Mouse (Mus musculus): ENCODE results near the gene Ythdc1. TPM values are rescaled to one million over a fixed set of nuclear protein-coding genes. Genes with fewer than 3 reads are reported as not detected.
"Not testable (repeated sequence)": the region's sequence is repeated elsewhere in the genome, so short reads cannot be mapped to it uniquely, and the experiment has no call there.

The Ythdc1 gene
- polyA plus RNA-seq, 1 experiment from 2014 or later, result 40.2 TPM

- ATAC-seq (ENCODE audit: low FRiP score); H3K4me2 ChIP-seq (replicated peaks); H3K4me3 ChIP-seq (replicated peaks; ENCODE audit: low read length); DNase-seq (ENCODE audit: low spot score); H3K27me3 ChIP-seq (ENCODE audit: control insufficient read depth, insufficient read depth, low read length); H3K27ac ChIP-seq; H3K4me1 ChIP-seq (replicated peaks; ENCODE audit: control insufficient read depth, insufficient read depth, low read length); H3K9me3 ChIP-seq (ENCODE audit: control insufficient read depth, low read length); H3K9ac ChIP-seq; H3K36me3 ChIP-seq (replicated peaks; ENCODE audit: control insufficient read depth, insufficient read depth): not testable (repeated sequence)
- 67% methylated on average over 13 of the region's 13 CpGs for WGBS
Measured at GRCm38 (mm10) chr5:86856505-86856904, 52.5 kb downstream of the Ythdc1 start.

GRCm38 (mm10) chr5:86857682-86858081, 53.7 kb downstream of the Ythdc1 start:
- no peaks in the 10 kb centered on the region for H3K36me3 ChIP-seq (replicated peaks; ENCODE audit: control insufficient read depth, insufficient read depth)
- WGBS, result 12% methylated on average over 1 of the region's 1 CpGs
- no peak for ATAC-seq (ENCODE audit: low FRiP score)
- H3K9ac ChIP-seq, result no peak overlapping the region
- no peaks in the 10 kb centered on the region for H3K27me3 ChIP-seq (ENCODE audit: control insufficient read depth, insufficient read depth, low read length)
- H3K4me1 ChIP-seq (replicated peaks; ENCODE audit: control insufficient read depth, insufficient read depth, low read length), result no peaks in the 10 kb centered on the region
- no peak overlapping the region for H3K4me2 ChIP-seq (replicated peaks)
- no peaks in the 10 kb centered on the region for H3K9me3 ChIP-seq (ENCODE audit: control insufficient read depth, low read length)
- DNase-seq (ENCODE audit: low spot score), result no peak
- H3K4me3 ChIP-seq (replicated peaks; ENCODE audit: low read length), result no peak overlapping the region
- H3K27ac ChIP-seq, result no peak overlapping the region

GRCm38 (mm10) chr5:86858336-86858735, 54.3 kb downstream of the Ythdc1 start:
- ATAC-seq (ENCODE audit: low FRiP score), result no peak
- H3K4me2 ChIP-seq (replicated peaks), result no peak overlapping the region
- DNase-seq (ENCODE audit: low spot score), result no peak
- no peak overlapping the region for H3K27ac ChIP-seq
- no peak overlapping the region for H3K4me3 ChIP-seq (replicated peaks; ENCODE audit: low read length)
- no peak overlapping the region for H3K9ac ChIP-seq
- no peaks in the 10 kb centered on the region for H3K27me3 ChIP-seq (ENCODE audit: control insufficient read depth, insufficient read depth, low read length)
- no peaks in the 10 kb centered on the region for H3K9me3 ChIP-seq (ENCODE audit: control insufficient read depth, low read length)
- WGBS, result 50% methylated on average over 3 of the region's 3 CpGs
- no peaks in the 10 kb centered on the region for H3K4me1 ChIP-seq (replicated peaks; ENCODE audit: control insufficient read depth, insufficient read depth, low read length)
- H3K36me3 ChIP-seq (replicated peaks; ENCODE audit: control insufficient read depth, insufficient read depth), result no peaks in the 10 kb centered on the region

GRCm38 (mm10) chr5:86871877-86872276, 67.9 kb downstream of the Ythdc1 start:
- no peaks in the 10 kb centered on the region for H3K4me1 ChIP-seq (replicated peaks; ENCODE audit: control insufficient read depth, insufficient read depth, low read length)
- no peaks in the 10 kb centered on the region for H3K27me3 ChIP-seq (ENCODE audit: control insufficient read depth, insufficient read depth, low read length)
- H3K9me3 ChIP-seq (ENCODE audit: control insufficient read depth, low read length), result no peaks in the 10 kb centered on the region
- ATAC-seq (ENCODE audit: low FRiP score) (no peak), DNase-seq (ENCODE audit: low spot score) (no peak)
- H3K36me3 ChIP-seq (replicated peaks; ENCODE audit: control insufficient read depth, insufficient read depth), result no peaks in the 10 kb centered on the region
- H3K9ac ChIP-seq, result no peak overlapping the region
- 73% methylated on average over 1 of the region's 1 CpGs for WGBS
- H3K27ac ChIP-seq, result no peak overlapping the region
- no peak overlapping the region for H3K4me3 ChIP-seq (replicated peaks; ENCODE audit: low read length)
- no peak overlapping the region for H3K4me2 ChIP-seq (replicated peaks)

Other genes with a start within 250 kb of the Ythdc1 start
- not detected in 2 replicates for gene Tmprss11f, start 171.8 kb upstream of the Ythdc1 start, polyA plus RNA-seq (2014; fragmentation: Nextera tagmentation; extraction: Ambion mirVana)
- not detected in 2 replicates for gene Tmprss11b, start 127.9 kb upstream of the Ythdc1 start, polyA plus RNA-seq (2014; fragmentation: Nextera tagmentation; extraction: Ambion mirVana)
- gene Tmprss11e, start 58.4 kb upstream of the Ythdc1 start, polyA plus RNA-seq (2014; fragmentation: Nextera tagmentation; extraction: Ambion mirVana), result 0.05 TPM in 1 of 2 replicates, not detected in the other
- gene Ugt2b34, start 102.7 kb downstream of the Ythdc1 start, polyA plus RNA-seq (2014; fragmentation: Nextera tagmentation; extraction: Ambion mirVana), result not detected in 2 replicates
- not detected in 2 replicates for gene Ugt2b1, start 122.3 kb downstream of the Ythdc1 start, polyA plus RNA-seq (2014; fragmentation: Nextera tagmentation; extraction: Ambion mirVana)
- gene Ugt2b35, start 196.6 kb downstream of the Ythdc1 start, polyA plus RNA-seq (2014; fragmentation: Nextera tagmentation; extraction: Ambion mirVana), result not detected in 2 replicates

Measured in hindbrain, embryonic 14.5 days (tissue).